Mouse (Mus musculus) monocyte, adult 2 months (primary cell): ENCODE results near the gene Carf.

Experiments used
- DNase-seq, 2 experiments: peaks; one replicate each; pipeline ENCODE4 v3.0.0; 2022; ENCODE audit warnings: low spot score in 2 of 2, low read depth in 1 of 2

The Carf gene

GRCm38 (mm10) chr1:60179376-60179775, 81.3 kb downstream of the Carf start:
- DNase-seq = no peak

GRCm38 (mm10) chr1:60179932-60180783, 82.1 kb downstream of the Carf start, which contains the start of gene Nbeal1:
Gene Nbeal1 (plus strand): TSS chr1:60180599.
- peak; percentile 97 to 99 for DNase-seq

GRCm38 (mm10) chr1:60180784-60181221, 82.8 kb downstream of the Carf start:
- no peak for DNase-seq

GRCm38 (mm10) chr1:60188454-60188853, 90.4 kb downstream of the Carf start:
- DNase-seq = no peak

GRCm38 (mm10) chr1:60196813-60197212, 98.8 kb downstream of the Carf start:
- no peak for DNase-seq

GRCm38 (mm10) chr1:60199006-60199405, 101.0 kb downstream of the Carf start:
- DNase-seq = no peak
